Mouse (Mus musculus) layer of hippocampus, adult 2 months (tissue): Measurements from ENCODE around the gene Mtfp1. TPM values are rescaled to one million over a fixed set of nuclear protein-coding genes. Genes with fewer than 3 reads are reported as not detected.
A peak's percentile ranks its signal among the peaks of the same experiment; 100 is the strongest.

Experiments used
- DNase-seq, 2 experiments: peaks; one replicate each; pipeline ENCODE4 v3.0.0; 2022; ENCODE audit warnings: low spot score in 2 of 2
- H3K27ac ChIP-seq: fragments of 200-600 bp; 2 replicates; pipeline ENCODE4 v1.8.1; 2022
- H3K4me3 ChIP-seq: fragments of 200-600 bp; 2 replicates; pipeline ENCODE4 v1.8.1; 2022; ENCODE audit warnings: mild to moderate bottlenecking
- CTCF ChIP-seq: fragments of 200-600 bp; conservative IDR thresholded peaks from 2 replicates; pipeline ENCODE4 v1.8.1; 2022; ENCODE audit warnings: antibody characterized with exemption, mild to moderate bottlenecking, moderate library complexity
- total RNA-seq, 2 experiments: library from RNA; stranded (reverse); gene quantifications; 2 replicates each; pipeline ENCODE4 v1.2.3; 2021

Mtfp1 gene
- total RNA-seq, 2 experiments from 2014 or later, result 115 to 119 TPM

DNA sequence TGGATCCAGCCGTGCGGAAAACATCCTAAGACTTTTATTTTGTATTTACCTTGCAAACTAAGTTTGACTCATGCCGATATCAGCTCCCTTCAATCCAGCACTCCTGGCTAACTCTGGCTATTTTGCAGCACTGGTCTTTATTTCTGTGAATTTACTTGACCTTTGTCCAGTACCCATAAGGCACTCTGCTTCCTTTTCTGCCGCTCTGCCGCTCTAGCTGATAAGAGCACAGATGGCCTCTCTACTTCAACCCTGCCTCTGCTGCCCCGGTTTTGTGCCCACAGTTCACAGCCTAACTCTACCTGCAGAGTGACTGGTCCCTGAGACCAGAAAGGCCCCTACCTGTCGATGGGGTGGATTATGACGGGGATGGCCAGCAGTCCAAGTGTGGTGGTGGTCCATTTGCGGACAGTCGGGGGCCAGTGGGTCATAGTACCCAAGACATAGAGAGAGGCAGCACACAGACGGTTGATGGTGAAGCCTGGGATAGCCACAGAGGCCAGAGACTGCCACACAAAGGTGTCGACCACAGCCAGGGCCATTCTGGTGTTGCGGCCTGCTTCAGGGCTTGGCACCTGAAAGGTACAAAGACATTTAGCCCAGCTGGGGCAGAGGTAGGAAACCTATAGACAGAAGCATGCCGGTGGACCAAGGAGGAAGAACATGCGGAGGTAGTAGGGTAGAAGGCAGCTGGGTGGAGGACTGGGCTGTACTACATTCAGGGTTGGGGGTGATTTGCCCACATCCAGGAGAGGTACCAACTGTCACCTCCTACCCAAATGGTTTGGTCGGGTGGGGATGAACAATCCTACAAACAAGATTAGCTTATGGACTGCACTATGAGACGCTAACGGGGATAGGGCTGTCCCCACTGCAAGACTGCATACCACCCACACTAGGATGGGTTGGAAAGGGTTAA, 1.5 kb downstream of the Mtfp1 start:
- H3K4me3 ChIP-seq, result peak overlapping the region; percentile 67
- TF ChIP-seq CTCF, result no peak
- peak; percentile 50 to 62 for DNase-seq
- H3K27ac ChIP-seq, result peak overlapping the region; percentile 98

DNA sequence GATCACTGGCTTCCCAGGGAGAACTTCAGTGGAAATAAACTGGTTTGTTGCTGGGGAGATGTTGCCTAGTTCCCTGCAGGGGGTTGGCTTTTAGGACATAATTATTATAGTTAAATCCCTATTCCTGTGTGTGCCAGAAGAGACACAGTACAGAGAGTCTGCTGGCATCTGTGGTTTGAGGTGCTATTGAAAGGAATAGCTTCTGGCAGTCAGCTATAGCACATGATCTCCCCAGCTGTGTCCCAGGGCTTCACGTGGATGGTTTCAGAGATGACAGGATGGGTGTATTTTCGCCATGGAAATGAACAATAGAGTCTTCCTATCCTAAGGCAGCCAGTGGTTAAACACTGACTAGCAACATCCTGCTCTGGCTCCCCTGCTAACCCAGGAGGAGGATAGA, 8.0 kb downstream of the Mtfp1 start:
- DNase-seq, result peak; percentile 47 to 59
- no peak overlapping the region for H3K4me3 ChIP-seq
- TF ChIP-seq CTCF, result no peak
- peak overlapping the region; percentile 93 for H3K27ac ChIP-seq

DNA sequence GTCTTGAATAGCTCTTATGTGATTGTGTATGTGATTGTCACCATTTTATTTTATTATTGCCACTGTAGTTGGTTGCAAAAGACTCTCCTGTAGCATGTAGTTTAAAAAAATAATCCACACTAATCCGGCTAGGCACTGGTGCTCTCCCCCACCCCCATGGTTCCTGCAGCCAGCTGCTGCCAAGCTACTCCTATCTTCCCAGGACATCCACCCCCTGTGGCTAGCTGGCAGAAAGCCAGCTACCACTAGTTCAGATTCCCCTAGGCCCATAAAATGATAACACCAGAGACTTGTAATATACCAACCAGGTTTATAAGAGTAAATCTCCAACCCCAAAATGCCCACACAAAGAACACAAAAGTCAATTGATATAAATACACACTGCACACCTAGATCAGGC, 9.0 kb downstream of the Mtfp1 start:
- no peak for TF ChIP-seq CTCF

DNA sequence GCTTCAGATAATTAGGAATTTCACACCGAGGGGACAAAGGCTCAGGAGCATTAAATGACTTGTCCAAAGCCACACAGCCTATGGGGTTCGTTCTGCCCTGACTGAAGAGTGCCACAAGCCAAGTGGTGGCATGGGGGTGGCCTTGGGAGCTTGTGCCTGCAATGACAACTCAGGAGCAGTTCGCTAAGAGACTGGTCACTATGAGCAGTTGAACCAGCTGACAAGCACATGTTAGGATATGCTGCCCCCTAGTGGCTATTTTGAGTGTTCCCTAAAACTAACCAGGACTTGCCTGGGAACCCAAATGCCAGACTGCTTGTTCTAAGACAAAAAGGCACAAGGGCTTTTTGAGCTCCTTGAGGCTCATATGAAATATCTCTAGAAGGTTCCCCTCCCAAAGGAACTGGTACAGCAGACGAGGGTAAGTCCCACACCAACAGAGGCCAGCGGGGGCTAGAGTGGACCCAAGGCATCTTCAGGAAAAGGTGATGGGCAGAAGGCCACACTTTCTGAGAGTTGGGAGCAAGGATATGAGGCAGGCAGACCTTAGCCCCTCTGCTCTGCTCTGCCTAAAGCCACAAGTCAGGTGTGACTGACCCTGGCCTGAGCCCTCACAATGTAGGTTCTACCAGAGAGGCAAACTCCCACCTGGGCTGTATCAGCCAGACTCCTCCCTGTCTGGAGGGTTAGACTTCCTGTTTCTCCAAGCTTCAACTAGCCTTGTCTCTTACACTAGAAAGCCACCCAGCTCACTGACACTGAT, 11.7 kb downstream of the Mtfp1 start:
- no peak overlapping the region for H3K4me3 ChIP-seq
- DNase-seq, result peak; percentile 80 to 83
- TF ChIP-seq CTCF, result peak; percentile 95
- H3K27ac ChIP-seq, result no peak overlapping the region

More for the DNA sequence above, 9.0 kb downstream of the Mtfp1 start:
- Histone ChIP-seq H3K27ac (peak overlapping the region; percentile 93), H3K4me3 (no peak overlapping the region)
- no peak for DNase-seq

DNA sequence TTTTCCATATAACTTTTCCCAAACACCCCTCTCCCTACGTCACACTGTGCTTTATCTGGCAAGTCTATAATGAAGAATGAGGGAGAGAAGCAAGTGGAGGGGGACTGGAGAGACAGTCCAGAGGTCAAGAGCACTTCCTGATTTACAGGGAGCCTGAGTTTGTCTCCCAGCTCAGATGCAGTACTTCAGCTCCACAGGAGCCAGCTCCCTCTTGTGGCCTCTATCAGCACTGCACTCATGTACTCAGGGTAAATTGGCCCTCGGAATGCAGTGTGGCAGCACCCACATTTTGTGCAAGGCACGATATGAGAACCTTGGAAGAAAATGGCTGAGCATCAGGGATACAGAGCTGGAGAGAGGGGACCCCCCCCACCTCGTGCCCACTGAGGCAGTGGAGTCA, 15.0 kb downstream of the Mtfp1 start:
- H3K4me3 ChIP-seq, result no peak overlapping the region
- DNase-seq, result peak; percentile 51 to 81
- no peak overlapping the region for H3K27ac ChIP-seq
- peak; percentile 96 for TF ChIP-seq CTCF

DNA sequence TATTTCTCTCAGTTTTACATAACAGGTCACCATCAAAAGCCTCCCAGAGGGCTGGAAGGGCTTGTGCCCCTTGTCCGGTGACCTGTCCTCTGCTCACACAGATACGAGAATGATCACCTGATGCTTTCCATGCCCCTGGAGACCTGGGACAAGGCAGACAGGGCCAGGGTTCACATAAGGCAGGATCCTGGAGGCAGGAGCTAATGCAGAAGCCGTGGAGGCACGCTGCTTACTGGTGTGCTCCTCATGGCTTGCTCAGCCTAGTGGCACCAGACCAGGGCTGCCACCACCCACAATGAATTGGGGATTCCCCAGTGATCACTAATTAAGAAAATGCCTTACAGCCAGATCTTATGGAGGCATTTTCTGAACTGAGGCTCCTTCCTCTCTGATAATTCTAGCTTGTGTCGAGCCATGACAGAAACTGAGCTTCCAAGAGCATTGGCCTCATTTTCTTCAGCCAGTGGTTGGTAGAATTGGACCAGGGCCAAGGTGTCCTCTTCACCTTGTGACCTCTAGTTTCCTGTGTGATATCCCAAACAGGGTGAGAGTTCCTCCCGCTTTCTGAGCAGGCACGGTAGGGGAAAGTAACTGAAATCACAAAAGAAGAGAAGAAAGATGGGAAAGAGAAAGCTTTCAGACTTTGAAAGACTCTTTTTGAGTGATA, 16.8 kb downstream of the Mtfp1 start:
- no peak for TF ChIP-seq CTCF

DNA sequence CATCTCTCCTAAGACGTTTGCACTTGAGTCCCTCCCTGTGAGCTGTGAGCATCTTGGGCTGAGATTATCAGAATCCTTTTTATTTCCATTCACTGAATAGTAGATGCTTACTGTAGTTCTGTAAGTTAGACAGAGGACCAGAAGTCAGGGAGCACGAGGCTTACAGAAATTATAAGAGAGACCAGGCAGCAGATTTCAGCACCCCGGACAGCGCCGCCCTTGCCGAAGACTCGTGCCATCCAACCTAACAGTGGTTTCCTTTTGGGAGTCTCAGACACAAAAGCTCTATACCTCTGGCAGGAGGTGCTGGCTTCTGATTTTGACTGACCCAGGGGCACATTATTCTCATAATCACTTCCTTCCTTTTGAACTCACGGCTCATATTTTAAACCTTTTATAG, 18.6 kb downstream of the Mtfp1 start:
- no peak for TF ChIP-seq CTCF
- Histone ChIP-seq H3K4me3 (no peak overlapping the region), H3K27ac (no peak overlapping the region)
- no peak for DNase-seq

More for the DNA sequence above, 16.8 kb downstream of the Mtfp1 start:
- no peak for DNase-seq
- H3K27ac ChIP-seq, result no peak overlapping the region
- no peak overlapping the region for H3K4me3 ChIP-seq

DNA sequence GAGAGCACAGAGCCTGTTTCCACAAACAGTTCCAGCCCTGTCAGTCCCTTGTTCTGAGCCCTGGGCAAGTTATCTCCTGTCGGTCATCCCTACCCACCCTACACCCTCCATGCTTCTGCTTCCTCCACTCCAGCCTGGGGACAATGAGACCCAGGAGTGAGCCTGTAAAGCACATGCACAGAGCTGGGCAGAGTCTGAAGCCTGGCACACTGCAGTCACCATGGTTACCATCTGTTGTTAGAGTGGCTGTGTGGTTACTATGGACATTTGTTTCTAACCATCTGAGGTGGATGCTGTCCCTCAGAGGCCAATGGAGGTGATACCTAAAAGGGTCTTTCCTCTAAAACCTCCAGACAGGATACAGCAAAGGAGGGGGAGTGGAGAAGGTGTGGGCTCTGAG, 25.6 kb downstream of the Mtfp1 start:
- peak in 1 of 2 experiments; percentile 53 for DNase-seq
- TF ChIP-seq CTCF, result no peak

DNA sequence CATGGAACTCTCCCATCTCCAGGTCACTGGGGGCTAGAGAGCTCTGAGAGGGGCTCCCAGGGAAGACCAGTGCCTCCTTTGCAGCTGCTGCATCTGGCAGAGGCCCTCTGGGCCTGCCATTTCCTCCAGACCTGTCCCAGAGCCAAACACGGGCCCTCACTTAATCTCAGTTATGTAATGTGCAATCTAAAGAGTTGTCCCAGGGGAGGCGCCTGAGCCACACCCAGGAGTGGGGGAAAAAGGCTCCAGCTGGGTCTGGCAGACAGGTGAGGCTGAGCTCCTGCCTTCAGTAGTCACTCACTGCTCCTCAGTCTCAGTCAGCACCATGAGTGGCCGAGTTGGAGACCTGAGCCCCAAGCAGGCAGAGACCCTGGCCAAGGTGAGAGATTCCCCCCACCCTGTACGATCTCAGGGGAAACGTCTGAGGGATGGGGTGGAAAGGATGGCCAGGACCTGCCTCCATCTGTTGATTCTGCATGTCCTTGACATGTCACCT, 30.6 kb downstream of the Mtfp1 start, which contains the start of gene Sec14l3:
Gene Sec14l3 (plus strand): TSS at position 215 of the 496 bp plus-strand sequence.
- TF ChIP-seq CTCF, result no peak
- no peak within 1 kb of the TSS for H3K4me3 ChIP-seq
- no peak within 1 kb of the TSS for H3K27ac ChIP-seq
- DNase-seq, result no peak

More for the DNA sequence above, 25.6 kb downstream of the Mtfp1 start:
- H3K27ac ChIP-seq, result peak overlapping the region; percentile 64
- H3K4me3 ChIP-seq, result no peak overlapping the region

DNA sequence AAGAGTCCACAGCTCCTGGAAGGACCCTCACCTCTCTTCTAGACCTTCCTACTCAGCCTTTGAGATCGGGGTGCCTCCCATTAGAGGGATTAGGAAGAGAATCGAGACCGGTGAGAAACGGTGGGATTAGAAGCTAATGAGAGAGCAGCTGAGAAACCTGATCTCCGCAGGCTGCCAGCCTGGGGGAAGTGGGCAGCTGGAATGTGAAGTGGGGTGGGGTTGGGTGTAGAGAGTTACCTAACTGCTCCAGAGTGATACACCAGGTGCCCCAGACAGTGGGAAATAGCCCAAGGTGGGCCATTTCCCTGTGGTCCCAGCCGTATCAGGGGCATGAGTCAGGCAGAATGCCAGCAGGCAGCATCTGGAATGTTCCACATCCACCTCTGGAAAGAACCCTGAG, 32.3 kb downstream of the Mtfp1 start:
- Histone ChIP-seq H3K27ac (no peak overlapping the region), H3K4me3 (no peak overlapping the region)
- no peak for DNase-seq
- TF ChIP-seq CTCF, result no peak

DNA sequence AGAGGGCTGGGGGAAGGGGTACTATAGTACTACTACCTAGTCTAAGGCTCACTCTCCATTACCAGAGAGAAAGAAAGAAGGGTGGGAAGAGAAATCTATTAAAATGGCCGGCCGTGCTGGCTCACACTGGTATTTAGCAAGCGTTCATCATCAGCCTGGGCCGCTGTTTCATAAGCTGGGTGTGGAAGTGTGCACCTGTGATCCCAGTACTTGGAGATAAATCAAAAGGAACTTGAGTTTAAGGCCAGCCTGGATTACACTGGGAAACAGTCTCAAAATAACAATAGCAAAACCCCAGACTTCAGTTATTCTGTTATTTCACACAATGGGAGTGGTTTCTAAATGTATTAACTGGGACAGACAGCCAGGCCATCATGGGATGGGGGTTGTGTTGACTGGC, 32.7 kb downstream of the Mtfp1 start:
- H3K27ac ChIP-seq, result no peak overlapping the region
- TF ChIP-seq CTCF, result no peak
- H3K4me3 ChIP-seq, result no peak overlapping the region
- DNase-seq, result no peak

DNA sequence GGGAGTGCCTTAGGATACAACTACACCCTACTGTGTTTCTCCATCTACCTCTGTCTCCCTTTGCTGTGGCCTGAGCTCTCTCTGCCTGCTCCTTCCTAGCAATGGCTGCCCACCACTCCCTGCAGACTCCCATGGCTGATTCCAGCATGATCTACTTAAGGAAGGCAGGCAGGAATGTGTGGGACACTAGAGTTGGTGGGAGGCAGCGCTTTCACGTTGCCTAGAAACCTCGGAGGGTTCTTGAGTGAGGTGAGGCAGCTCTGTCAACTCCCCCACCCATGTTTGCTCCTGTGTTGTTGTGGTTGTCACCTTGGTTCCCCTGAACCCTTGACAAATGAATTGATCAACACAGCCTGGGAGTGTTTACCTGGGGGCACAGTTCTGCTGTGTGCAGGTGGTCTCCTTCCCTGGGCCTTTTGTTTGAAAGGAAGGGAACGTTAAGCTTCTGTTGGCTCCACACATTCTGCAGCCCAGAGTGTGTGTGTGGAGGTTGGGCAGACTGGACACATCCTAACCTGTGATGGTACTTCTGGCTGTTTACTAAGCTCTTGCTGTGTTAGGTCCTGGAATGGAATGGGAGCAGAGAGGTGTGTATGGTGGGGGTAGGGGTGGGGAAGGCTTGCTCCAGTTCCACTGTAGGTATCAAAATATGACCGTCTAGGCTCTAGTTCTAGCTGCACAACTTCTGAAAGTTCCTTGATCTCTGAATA, 34.2 kb downstream of the Mtfp1 start:
- no peak overlapping the region for H3K4me3 ChIP-seq
- no peak for DNase-seq
- H3K27ac ChIP-seq, result no peak overlapping the region
- TF ChIP-seq CTCF, result no peak
